Mouse (Mus musculus): ENCODE results near the gene Spns2. TPM values are rescaled to one million over a fixed set of nuclear protein-coding genes. Genes with fewer than 3 reads are reported as not detected.

Gene Spns2
- polyA plus RNA-seq, 1 experiment from 2014 or later = 111 TPM

DNA sequence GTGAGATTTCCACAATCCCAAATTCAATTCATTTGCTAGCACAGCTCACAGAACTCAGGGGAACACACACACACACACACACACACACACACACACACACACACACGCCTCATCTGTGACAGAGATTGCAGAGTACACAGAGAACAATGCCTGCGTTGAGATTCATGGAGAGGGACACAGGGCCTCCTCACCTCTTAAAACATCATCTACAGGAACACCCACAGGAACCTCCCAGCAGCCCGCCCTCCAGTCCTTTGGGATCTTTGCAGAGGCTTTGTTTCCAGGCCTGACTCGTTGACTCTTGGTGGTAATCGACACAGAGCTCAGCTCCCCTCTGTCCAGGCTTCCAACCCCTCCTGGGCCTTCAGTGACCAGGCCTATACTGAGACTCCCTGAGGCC is 12.5 kb downstream of the Spns2 start:
- in situ Hi-C loops (cut with MboI; ENCODE audit: low pct_unique_long_range_greater_than_20kb) = no loop called here
- no peak for DNase-seq (ENCODE audit: low read depth, low spot score)
- POLR2A ChIA-PET = interaction anchor here (0.6 to 2.0 kb wide), 3 partner anchors 8 to 25 kb away, joined by 3 to 9 read pairs (median 5); partner anchors contain the start of gene Spns2

DNA sequence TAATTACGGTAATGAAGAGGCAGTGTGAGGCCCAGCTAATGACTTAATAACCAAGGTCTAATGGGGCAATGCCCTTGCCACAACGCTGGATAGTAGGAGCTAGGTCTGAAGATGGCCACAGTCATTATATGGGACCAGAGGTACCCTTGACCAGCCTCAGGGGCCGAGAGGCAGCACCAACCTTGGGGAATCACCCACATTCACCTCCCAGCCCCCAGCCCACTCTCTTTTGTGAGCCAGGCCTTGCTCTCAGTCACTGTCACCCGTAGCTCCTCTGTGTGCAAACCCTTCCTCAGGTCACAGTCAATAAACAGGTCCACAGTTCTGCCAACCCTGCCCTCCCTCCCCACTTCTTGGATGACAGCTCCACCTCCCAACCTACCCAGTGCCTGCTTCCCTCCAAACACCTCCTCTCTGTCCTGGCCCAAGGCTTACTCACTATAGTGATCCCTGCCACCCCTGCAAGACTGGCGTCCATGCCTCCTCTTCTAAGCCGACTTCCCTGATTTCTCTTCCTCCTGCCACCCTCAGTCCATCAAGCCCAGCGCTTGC is 13.6 kb downstream of the Spns2 start:
- CTCF ChIA-PET = no interaction called here
- H3K27me3 ChIP-seq = no peaks in the 10 kb centered on the region
- DNase-seq (ENCODE audit: low read depth, low spot score) (no peak), ATAC-seq (no peak)
- POLR2A ChIA-PET = interaction anchor here (1.2 to 2.0 kb wide), 2 partner anchors 13 to 26 kb away, joined by 5 to 9 read pairs; partner anchors contain the start of gene Spns2
- in situ Hi-C loops (cut with MboI; ENCODE audit: low pct_unique_long_range_greater_than_20kb) = no loop called here
- no peak for TF ChIP-seq CTCF (IDR thresholded peaks at IDR 0.05)

More for the DNA sequence above, 12.5 kb downstream of the Spns2 start:
- no peaks in the 10 kb centered on the region for H3K27me3 ChIP-seq
- no peak for ATAC-seq
- TF ChIP-seq CTCF (IDR thresholded peaks at IDR 0.05) = no peak
- CTCF ChIA-PET = interaction anchor here (2.7 kb wide), 1 partner anchor 12 kb away, joined by 13 read pairs; the partner anchor contains the start of gene Spns2

DNA sequence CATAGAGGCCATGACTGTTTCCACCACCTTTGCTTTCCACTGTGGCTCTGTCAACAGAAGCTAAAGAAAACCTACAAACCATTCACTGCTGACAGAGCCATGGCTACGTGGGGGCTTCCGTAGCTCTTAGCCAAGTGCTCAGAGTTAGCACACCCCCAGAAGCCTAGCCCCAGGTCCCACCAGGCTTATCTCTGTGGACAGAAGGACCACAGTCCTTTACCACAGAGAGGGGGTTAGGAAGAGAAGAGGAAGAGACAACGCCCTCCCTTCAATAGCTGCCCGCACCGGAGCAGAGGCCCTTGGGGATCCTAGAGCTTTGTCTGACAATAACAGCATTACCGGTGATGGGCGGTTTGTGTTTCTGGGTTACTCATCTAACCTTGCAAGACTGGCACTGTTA is 14.3 kb downstream of the Spns2 start:
- ChIA-PET POLR2A (interaction anchor here (1.0 kb wide), 1 partner anchor 26 kb away, joined by 3 read pairs; no protein-coding TSS in a partner anchor), CTCF (interaction anchor here (1.0 kb wide), 1 partner anchor 14 kb away, joined by 3 read pairs; the partner anchor contains the start of gene Spns2)
- no peak for ATAC-seq
- TF ChIP-seq CTCF (IDR thresholded peaks at IDR 0.05) = no peak
- no peaks in the 10 kb centered on the region for H3K27me3 ChIP-seq
- DNase-seq (ENCODE audit: low read depth, low spot score) = no peak
- in situ Hi-C loops (cut with MboI; ENCODE audit: low pct_unique_long_range_greater_than_20kb) = no loop called here

DNA sequence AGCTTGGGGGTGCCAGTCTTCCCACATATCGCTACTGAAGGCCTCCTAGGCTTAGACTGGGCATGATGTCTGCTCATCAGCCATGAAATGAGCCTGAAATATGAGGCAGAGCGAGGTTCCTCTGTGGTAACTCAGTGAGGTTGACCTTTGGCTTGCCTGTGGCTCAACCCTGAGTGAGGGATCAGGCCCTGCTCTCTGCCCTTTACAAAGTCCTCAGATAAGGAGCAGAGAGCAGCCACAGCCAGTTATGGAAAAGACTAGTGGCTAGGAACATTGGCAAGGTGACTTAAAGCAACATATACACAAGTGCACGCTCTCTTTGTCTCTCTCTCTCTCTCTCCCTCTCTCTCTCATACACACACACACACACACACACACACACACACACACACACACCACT is 14.8 kb downstream of the Spns2 start:
- in situ Hi-C loops (cut with MboI; ENCODE audit: low pct_unique_long_range_greater_than_20kb) = no loop called here
- ChIA-PET CTCF (interaction anchor here (1.0 to 1.4 kb wide), 2 partner anchors 8 to 15 kb away, joined by 3 to 5 read pairs; partner anchors contain the start of gene Spns2), POLR2A (interaction anchor here (1.0 kb wide), 1 partner anchor 27 kb away, joined by 3 read pairs; no protein-coding TSS in a partner anchor)
- no peak for TF ChIP-seq CTCF (IDR thresholded peaks at IDR 0.05)
- DNase-seq (ENCODE audit: low read depth, low spot score) (no peak), ATAC-seq (no peak)
- H3K27me3 ChIP-seq = no peaks in the 10 kb centered on the region

DNA sequence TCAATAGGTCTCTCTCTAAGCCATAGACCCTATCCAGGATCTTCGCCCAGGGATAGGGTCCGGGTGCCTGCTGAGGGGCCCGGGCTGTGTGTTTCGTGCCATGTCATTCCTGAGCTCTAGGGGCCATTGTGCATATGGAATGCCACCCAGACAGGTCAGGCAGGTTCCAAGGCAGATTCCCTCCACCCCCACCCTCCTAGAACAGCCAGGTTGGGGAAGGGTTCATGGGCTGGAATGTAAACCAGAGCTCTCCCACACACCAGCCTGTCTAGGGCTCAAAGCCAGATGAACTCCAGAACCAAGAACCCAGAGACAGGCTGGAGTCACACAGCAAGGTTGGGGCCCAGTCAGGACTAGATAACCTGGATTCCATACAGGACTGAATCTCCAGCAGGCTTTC is 16.2 kb downstream of the Spns2 start:
- DNase-seq (ENCODE audit: low read depth, low spot score) (no peak), ATAC-seq (no peak)
- no peak for TF ChIP-seq CTCF (IDR thresholded peaks at IDR 0.05)
- ChIA-PET CTCF (interaction anchor here (1.4 kb wide), 1 partner anchor 10 kb away, joined by 5 read pairs; no protein-coding TSS in a partner anchor), POLR2A (interaction anchor here (0.5 to 1.7 kb wide), 3 partner anchors 10 to 34 kb away, joined by 3 to 8 read pairs (median 3); no protein-coding TSS in a partner anchor)
- no peaks in the 10 kb centered on the region for H3K27me3 ChIP-seq
- in situ Hi-C loops (cut with MboI; ENCODE audit: low pct_unique_long_range_greater_than_20kb) = no loop called here

DNA sequence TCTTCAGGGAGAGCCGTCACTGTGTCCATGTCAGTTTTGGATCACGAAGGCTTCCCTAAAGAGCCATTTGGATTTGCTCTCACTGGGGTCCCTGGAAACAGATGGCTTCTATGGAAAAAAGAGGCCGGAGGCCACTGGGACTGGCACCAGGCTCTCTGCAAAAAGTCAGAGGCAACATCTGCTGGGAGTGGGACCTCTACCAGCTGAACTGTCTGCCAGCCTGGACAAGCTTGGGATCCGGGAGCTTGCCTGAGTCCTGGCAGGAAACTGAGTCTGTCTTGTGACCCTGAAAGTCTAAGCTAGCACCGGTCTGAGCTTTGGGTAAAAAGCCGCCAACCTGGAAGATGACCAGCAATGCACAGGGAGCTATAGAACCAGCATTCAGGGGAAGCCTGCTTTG is 18.3 kb downstream of the Spns2 start:
- TF ChIP-seq CTCF (IDR thresholded peaks at IDR 0.05) = no peak
- no peak for ATAC-seq
- in situ Hi-C loops (cut with MboI; ENCODE audit: low pct_unique_long_range_greater_than_20kb) = no loop called here
- no peak for DNase-seq (ENCODE audit: low read depth, low spot score)
- ChIA-PET CTCF (interaction anchor here (1.1 to 2.4 kb wide), 2 partner anchors 10 to 11 kb away, joined by 3 to 8 read pairs; no protein-coding TSS in a partner anchor), POLR2A (no interaction called here)
- H3K27me3 ChIP-seq = no peaks in the 10 kb centered on the region

DNA sequence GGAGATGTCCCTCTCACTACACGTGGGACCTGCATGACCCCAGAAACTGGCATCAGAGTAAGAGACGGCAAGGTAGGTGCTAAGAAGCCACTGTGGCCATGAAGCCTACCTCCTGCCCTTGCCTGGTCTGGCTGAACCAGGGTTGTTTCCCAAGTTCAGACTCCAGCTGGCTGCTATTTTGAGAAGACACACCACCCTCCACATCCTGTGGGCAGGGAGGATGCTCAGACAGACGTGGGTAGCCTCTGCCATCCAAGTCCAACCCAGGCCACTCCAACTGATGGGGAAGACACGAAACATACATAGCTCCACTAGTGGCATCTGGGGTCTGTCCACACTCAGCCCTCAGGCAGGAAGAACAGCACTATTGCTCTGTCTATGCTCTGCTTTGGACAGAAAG is 19.7 kb downstream of the Spns2 start:
- POLR2A ChIA-PET = no interaction called here
- in situ Hi-C loops (cut with MboI; ENCODE audit: low pct_unique_long_range_greater_than_20kb) = no loop called here
- no peaks in the 10 kb centered on the region for H3K27me3 ChIP-seq
- no peak for ATAC-seq
- CTCF ChIA-PET = interaction anchor here (1.0 to 2.4 kb wide), 2 partner anchors 9 to 11 kb away, joined by 5 to 8 read pairs; no protein-coding TSS in a partner anchor
- DNase-seq (ENCODE audit: low read depth, low spot score) = no peak
- TF ChIP-seq CTCF (IDR thresholded peaks at IDR 0.05) = no peak

DNA sequence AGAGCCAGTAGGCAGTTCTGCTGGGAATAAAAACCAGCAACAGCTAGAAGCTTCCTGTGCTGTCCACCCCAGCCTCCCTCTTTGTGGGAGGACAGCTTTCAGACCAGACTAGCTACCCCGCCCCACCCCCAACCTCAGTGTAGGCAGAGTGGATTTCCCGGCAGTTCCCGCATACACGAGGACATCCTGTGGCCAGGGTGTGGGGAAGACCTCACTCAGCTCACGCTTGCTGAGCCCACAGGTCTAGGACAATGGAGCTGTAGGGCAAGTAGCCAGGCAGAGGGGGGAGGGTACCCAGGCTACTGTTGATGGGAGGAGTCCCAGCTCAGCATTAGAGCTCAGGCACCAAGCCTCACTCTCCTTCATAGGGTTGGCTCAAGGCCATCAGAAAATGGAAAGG is 20.5 kb downstream of the Spns2 start:
- TF ChIP-seq CTCF (IDR thresholded peaks at IDR 0.05) = no peak
- ChIA-PET POLR2A (interaction anchor here (0.9 to 1.2 kb wide), 3 partner anchors 16 to 35 kb away, joined by 3 to 4 read pairs (median 3); no protein-coding TSS in a partner anchor), CTCF (interaction anchor here (0.8 to 1.1 kb wide), 4 partner anchors 9 to 95 kb away, joined by 3 to 5 read pairs (median 3); partner anchors contain the start of gene Ggt6)
- ATAC-seq = peak; percentile 90
- no peaks in the 10 kb centered on the region for H3K27me3 ChIP-seq
- in situ Hi-C loops (cut with MboI; ENCODE audit: low pct_unique_long_range_greater_than_20kb) = no loop called here
- no peak for DNase-seq (ENCODE audit: low read depth, low spot score)

DNA sequence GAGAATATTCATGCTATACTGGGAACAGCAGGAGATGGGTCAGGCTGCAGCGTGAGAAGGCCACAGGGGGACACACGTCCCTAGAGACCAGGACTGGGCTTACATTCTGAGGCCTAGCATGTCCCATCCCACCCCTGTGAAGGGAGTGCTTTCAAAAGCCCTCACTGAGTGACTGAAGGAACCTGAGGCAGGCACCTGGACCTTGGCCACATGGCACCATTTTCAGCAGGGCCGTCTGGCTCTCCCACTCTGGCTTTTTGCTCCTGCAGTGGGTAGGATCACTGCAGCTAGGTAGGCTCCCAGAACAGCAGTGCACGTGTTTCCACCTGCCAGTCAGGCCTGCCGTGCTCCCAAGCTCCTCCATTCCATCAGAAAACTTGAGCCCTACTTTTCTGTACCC is 21.2 kb downstream of the Spns2 start:
- ATAC-seq (no peak), DNase-seq (ENCODE audit: low read depth, low spot score) (no peak)
- H3K27me3 ChIP-seq = no peaks in the 10 kb centered on the region
- in situ Hi-C loops (cut with MboI; ENCODE audit: low pct_unique_long_range_greater_than_20kb) = no loop called here
- ChIA-PET POLR2A (interaction anchor here (0.9 to 1.2 kb wide), 3 partner anchors 15 to 35 kb away, joined by 3 to 4 read pairs (median 3); no protein-coding TSS in a partner anchor), CTCF (interaction anchor here (0.8 to 1.1 kb wide), 2 partner anchors 33 to 95 kb away, joined by 3 read pairs; partner anchors contain the start of gene Ggt6)
- TF ChIP-seq CTCF (IDR thresholded peaks at IDR 0.05) = no peak

DNA sequence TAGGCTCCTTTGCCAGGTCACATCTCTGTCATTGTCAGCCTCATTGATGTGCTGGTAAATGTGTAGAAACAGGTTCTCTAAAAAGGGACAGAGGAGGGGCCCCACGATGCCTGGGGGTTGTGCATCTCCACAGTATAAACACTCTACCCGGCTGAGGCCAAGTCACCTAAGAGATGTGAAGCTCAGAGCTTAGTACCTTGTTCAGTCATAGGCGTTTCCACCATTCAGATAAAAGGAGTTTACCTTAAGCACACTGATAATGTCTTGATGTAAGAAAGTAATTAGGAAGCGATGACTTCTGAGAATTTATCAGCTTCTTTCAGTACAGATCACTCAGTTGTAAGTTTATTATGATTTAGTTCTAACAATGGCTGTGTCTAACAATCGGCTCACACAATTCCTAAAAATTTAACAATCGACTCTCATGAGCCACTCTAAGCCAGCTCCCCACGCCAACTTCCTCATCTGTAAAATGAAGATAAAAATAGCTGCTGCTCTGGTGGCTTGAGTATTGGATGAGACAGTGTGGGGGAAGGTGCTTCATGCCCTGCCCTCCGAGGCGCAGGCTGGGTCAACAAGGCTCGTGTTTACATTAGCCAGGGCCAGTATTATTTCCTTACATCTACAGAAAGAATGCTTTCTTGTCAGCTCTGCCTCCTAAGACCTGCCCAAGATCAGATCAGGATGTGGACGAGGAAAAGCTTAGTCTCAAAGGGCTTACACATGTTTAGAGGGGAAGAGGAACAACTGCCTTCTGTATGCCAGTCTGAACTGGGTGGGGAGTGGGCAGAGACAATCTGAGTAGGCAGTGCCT is 22.8 kb downstream of the Spns2 start:
- no peak for TF ChIP-seq CTCF (IDR thresholded peaks at IDR 0.05)
- ChIA-PET CTCF (interaction anchor here (0.7 to 1.3 kb wide), 4 partner anchors 14 to 97 kb away, joined by 3 to 4 read pairs (median 3); no protein-coding TSS in a partner anchor), POLR2A (interaction anchor here (0.7 to 1.5 kb wide), 4 partner anchors 14 to 98 kb away, joined by 3 read pairs; partner anchors contain the start of gene Spns2)
- in situ Hi-C loops (cut with MboI; ENCODE audit: low pct_unique_long_range_greater_than_20kb) = no loop called here
- no peak for DNase-seq (ENCODE audit: low read depth, low spot score)
- no peak for ATAC-seq
- H3K27me3 ChIP-seq = no peaks in the 10 kb centered on the region

Data from Patski (cell line).